Mouse (Mus musculus) heart, adult 2 months (tissue): ENCODE measurements around the gene Rars2. TPM values are rescaled to one million over a fixed set of nuclear protein-coding genes. Genes with fewer than 3 reads are reported as not detected.
"Not testable (repeated sequence)": the region's sequence is repeated elsewhere in the genome, so short reads cannot be mapped to it uniquely, and the experiment has no call there.

Experiments
- DNase-seq, 2 experiments: peaks; one replicate each; pipeline ENCODE4 v3.0.0; 2021
- H3K27ac ChIP-seq: fragments of 200-600 bp; 2 replicates; pipeline ENCODE4 v1.8.1; 2022
- H3K27me3 ChIP-seq: fragments of 200-500 bp; 2 replicates; pipeline ENCODE4 v1.6.1; 2012; ENCODE audit warnings: mild to moderate bottlenecking, low read length, inconsistent platforms, mixed read lengths; ENCODE audit not compliant: control insufficient read depth, insufficient read depth
- H3K36me3 ChIP-seq: fragments of 200-500 bp; 2 replicates; pipeline ENCODE4 v1.6.1; 2012; ENCODE audit warnings: low read length, inconsistent platforms; ENCODE audit not compliant: control insufficient read depth, insufficient read depth
- H3K4me1 ChIP-seq: fragments of 200-500 bp; 2 replicates; pipeline ENCODE4 v1.6.1; 2011; ENCODE audit warnings: low read length; ENCODE audit not compliant: control insufficient read depth, insufficient read depth
- H3K4me3 ChIP-seq: fragments of 200-600 bp; 2 replicates; pipeline ENCODE4 v1.8.1; 2022
- H3K79me2 ChIP-seq: fragments of 200-500 bp; replicated peaks from 2 replicates; pipeline ENCODE4 v1.6.1; 2012; ENCODE audit warnings: mild to moderate bottlenecking, inconsistent platforms, low read length, moderate library complexity, mixed read lengths; ENCODE audit not compliant: control insufficient read depth, insufficient read depth
- H3K9ac ChIP-seq: fragments of 200-500 bp; 2 replicates; pipeline ENCODE4 v1.6.1; 2012; ENCODE audit warnings: low read depth, mild to moderate bottlenecking, control low read depth, inconsistent platforms, low read length, mixed read lengths
- CTCF ChIP-seq: fragments of 200-600 bp; IDR thresholded peaks from 2 replicates; pipeline ENCODE4 v1.8.1; 2022; ENCODE audit warnings: antibody characterized with exemption, mild to moderate bottlenecking, moderate library complexity
- EP300 ChIP-seq: fragments of 200-500 bp; IDR thresholded peaks from 2 replicates; pipeline ENCODE4 v1.6.1; 2011; ENCODE audit warnings: low read depth, low read length, control low read depth; ENCODE audit not compliant: insufficient read depth
- POLR2A ChIP-seq: fragments of 200-500 bp; IDR thresholded peaks from 2 replicates; pipeline ENCODE4 v1.6.1; 2011; ENCODE audit warnings: mild to moderate bottlenecking, low read depth, low read length, control low read depth; ENCODE audit not compliant: insufficient read depth
- WGBS: fragments of 180-500 bp; shearing (Covaris S2); methylation state at CpG from one replicate; pipeline ENCODE4 v1.1.7; 2018; 5-methylcytosine and 5-hydroxymethylcytosine counted together
- intact Hi-C: fragments of 180-260 bp; cut with DNase I; formaldehyde crosslinking; loops from one replicate; pipeline ENCODE4 v1.15.1; 2025
- long read RNA-seq: library from polyadenylated mRNA; stranded (forward); transcript quantifications from one replicate; pipeline ENCODE4 v2.0.0, GENCODE M21; 2021
- polyA plus RNA-seq: library from polyadenylated mRNA; depleted of rRNA; stranded (reverse); fragments of >200 nt; gene quantifications from 2 replicates; pipeline ENCODE4 v1.2.3, GENCODE M21; 2012; rRNA removed
- total RNA-seq, 2 experiments: library from RNA; stranded (reverse); gene quantifications; 2 replicates each; pipeline ENCODE4 v1.2.3; 2021

Rars2 gene
- total RNA-seq (10 to 100 TPM; 23.6 to 24.9 TPM), polyA plus RNA-seq (10.1 and 19.8 TPM in 2 replicates)
- long read RNA-seq, transcript Rars2-201 (20 exons, 1,868 nt): major isoform, 15 of 26 reads
- long read RNA-seq, partial matches to known transcripts: 0 of 26 reads
- long read RNA-seq, other reads (novel, unspliced or antisense): 11 of 26 reads

GRCm38 (mm10) chr4:34614630-34615094, at the start of gene Rars2, which contains the start of gene Orc3:
Rars2 (plus strand) TSS chr4:34614957.
Orc3 (minus strand) TSS chr4:34614944.
- Histone ChIP-seq H3K4me1 (peaks cover 6% of the 10 kb centered on the region; the same call in 1 of the 2 replicates), H3K27me3 (no peaks in the 10 kb centered on the region), H3K79me2 (peaks cover 4% of the 10 kb centered on the region; the same call in 1 of the 2 replicates), H3K27ac (peak within 1 kb of the TSS; percentile 82), H3K4me3 (peak within 1 kb of the TSS; percentile 98), H3K36me3 (peaks cover 5% of the 10 kb centered on the region; the same call in 1 of the 2 replicates), H3K9ac (peak within 1 kb of the TSS; percentile 93)
- peak; percentile 94 to 95 for DNase-seq
- under 1% methylated on average over 42 of the region's 42 CpGs for WGBS
- intact Hi-C loops: loop anchor here (2.0 to 5.0 kb wide), 4 partner anchors 37 to 263 kb away; partner anchors contain the start of genes Akirin2 and Slc35a1
- TF ChIP-seq CTCF: peak; percentile 48
- 0 out of 2 replicates have a peak, but pooled peaks have one; percentile 21 for TF ChIP-seq EP300
- TF ChIP-seq POLR2A: peak; percentile 81

- Histone ChIP-seq H3K4me3 (no peak overlapping the region), H3K79me2 (no peaks in the 10 kb centered on the region), H3K27me3 (no peaks in the 10 kb centered on the region), H3K4me1 (no peaks in the 10 kb centered on the region; the same call in 1 of the 2 replicates), H3K9ac (no peak overlapping the region), H3K27ac (no peak overlapping the region), H3K36me3 (peaks cover 23% of the 10 kb centered on the region)
- no peak for DNase-seq
- 77% methylated on average over 6 of the region's 6 CpGs for WGBS
- TF ChIP-seq CTCF (no peak), POLR2A (no peak), EP300 (no peak)
- intact Hi-C loops: no loop called here
Observed at GRCm38 (mm10) chr4:34566226-34566625, 48.5 kb upstream of the Rars2 start.

DNA sequence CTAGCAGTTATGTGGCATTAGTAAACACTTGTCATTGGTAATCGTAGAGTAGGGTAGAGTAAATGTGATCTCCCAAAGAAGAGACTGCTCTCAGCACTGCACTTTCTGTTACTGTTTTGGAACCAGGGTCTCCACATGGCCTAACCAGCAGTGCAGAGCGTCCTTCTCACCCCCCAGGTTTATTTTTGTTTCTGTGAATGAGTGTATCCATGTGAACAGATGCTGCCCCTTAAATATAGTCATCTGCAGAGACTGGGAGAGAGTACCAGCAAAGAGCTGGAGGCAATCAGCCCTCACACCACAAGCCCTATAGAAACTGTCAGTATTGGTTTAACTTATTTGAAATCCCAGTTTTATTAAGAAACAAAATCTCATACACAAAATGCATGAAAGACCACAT, 41.9 kb upstream of the Rars2 start:
- Histone ChIP-seq H3K4me1 (no peaks in the 10 kb centered on the region), H3K9ac (no peak overlapping the region), H3K36me3 (peaks cover 10% of the 10 kb centered on the region), H3K27ac (no peak overlapping the region), H3K79me2 (no peaks in the 10 kb centered on the region), H3K27me3 (no peaks in the 10 kb centered on the region), H3K4me3 (no peak overlapping the region)
- WGBS: 76% methylated on average over 2 of the region's 2 CpGs
- DNase-seq: no peak
- TF ChIP-seq POLR2A: no peak
- TF ChIP-seq CTCF: no peak
- TF ChIP-seq EP300: no peak
- intact Hi-C loops: no loop called here

GRCm38 (mm10) chr4:34577028-34577427, 37.7 kb upstream of the Rars2 start:
- WGBS: 94% methylated on average over 2 of the region's 2 CpGs
- no peaks in the 10 kb centered on the region for H3K79me2 ChIP-seq
- intact Hi-C loops: loop anchor here (5.0 kb wide), 1 partner anchor 35 kb away; the partner anchor contains the start of genes Orc3 and Rars2
- no peak overlapping the region for H3K4me3 ChIP-seq
- no peak overlapping the region for H3K27ac ChIP-seq
- H3K4me1 ChIP-seq: no peaks in the 10 kb centered on the region
- H3K27me3 ChIP-seq: no peaks in the 10 kb centered on the region
- H3K36me3 ChIP-seq: peaks cover 17% of the 10 kb centered on the region
- H3K9ac ChIP-seq: no peak overlapping the region
- no peak for DNase-seq
- TF ChIP-seq CTCF (peak; percentile 55), EP300 (no peak), POLR2A (no peak)

- no peaks in the 10 kb centered on the region for H3K27me3 ChIP-seq
- no peak overlapping the region for H3K27ac ChIP-seq
- intact Hi-C loops: loop anchor here (5.0 kb wide), 1 partner anchor 33 kb away; the partner anchor contains the start of genes Orc3 and Rars2
- H3K4me3 ChIP-seq: no peak overlapping the region
- H3K9ac ChIP-seq: no peak overlapping the region
- DNase-seq: no peak
- peaks cover 21% of the 10 kb centered on the region for H3K36me3 ChIP-seq
- peaks cover 2% of the 10 kb centered on the region; the same call in 1 of the 2 replicates for H3K4me1 ChIP-seq
- WGBS: 64% methylated on average over 1 of the region's 1 CpGs
- H3K79me2 ChIP-seq: no peaks in the 10 kb centered on the region
- TF ChIP-seq CTCF (no peak), POLR2A (no peak), EP300 (no peak)
Observed at GRCm38 (mm10) chr4:34579215-34579614, 35.5 kb upstream of the Rars2 start.

GRCm38 (mm10) chr4:34581489-34581888, 33.3 kb upstream of the Rars2 start:
- H3K9ac ChIP-seq, H3K27ac ChIP-seq, H3K4me3 ChIP-seq, DNase-seq, H3K27me3 ChIP-seq, H3K79me2 ChIP-seq, H3K4me1 ChIP-seq, intact Hi-C loops: not testable (repeated sequence)
- 58% methylated on average over 1 of the region's 1 CpGs for WGBS
- peaks cover 32% of the 10 kb centered on the region for H3K36me3 ChIP-seq
